Mouse (Mus musculus): ENCODE measurements around the gene Tcf7l2.

Tcf7l2 gene

DNA sequence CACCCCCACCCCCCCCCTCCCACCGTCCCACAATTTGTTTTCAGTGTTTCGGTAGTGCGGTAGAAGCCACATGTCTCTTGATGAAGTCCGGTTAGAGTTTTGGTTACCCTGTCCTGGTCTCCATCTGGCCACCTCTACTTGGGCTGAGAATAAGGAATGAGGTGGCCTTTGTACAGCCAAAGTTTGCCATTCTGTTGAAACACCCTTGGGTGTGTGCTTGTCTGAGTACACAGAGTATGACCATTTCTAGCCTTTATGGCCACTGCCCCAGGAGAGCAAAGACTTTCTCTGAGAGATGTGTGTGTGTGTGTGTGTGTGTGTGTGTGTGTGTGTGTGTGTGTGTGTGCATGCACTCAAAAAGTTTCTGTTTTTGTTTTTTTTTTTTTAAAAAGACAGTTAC is 127.0 kb downstream of the Tcf7l2 start:
- DNase-seq, result no peak

DNA sequence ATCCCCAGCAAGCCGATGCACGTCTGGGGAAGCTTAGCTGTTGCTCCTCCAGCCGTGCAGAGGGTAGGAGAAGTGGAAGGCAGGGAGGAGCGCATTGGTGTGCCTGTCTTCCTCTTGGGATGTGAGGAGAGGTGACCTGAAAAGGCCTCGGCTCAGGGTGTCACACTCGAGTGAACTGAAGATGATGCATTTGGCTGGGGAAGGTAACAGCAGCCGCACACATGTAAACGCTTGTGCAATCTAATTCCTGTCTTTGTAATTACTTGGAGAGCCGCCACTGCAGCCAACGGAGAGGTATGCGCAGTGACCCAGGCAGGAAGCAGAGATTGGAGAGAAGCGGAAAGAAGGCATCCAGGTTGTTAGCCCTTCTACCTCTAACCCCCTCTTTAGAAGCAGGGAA is 129.2 kb downstream of the Tcf7l2 start:
- peak; percentile 31 for DNase-seq

DNA sequence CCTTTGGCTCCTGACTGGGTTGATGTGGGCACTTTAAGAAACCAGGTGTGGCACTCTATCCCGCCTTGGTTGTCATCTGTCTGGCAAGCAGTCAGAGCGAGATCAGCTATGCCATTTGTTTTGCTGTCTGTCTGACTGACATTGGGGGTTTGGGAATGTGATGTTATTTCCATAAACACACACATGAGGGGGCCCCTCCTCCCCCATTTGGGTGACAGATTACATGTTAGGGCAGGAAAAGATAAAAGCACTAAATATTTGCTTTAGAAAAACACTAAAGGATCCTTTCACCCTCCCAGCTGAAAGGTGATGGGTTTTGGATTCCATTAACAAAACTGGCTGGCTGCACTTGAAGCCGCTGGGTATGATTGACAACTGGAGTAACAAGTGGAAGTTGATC is 129.9 kb downstream of the Tcf7l2 start:
- no peak for DNase-seq

DNA sequence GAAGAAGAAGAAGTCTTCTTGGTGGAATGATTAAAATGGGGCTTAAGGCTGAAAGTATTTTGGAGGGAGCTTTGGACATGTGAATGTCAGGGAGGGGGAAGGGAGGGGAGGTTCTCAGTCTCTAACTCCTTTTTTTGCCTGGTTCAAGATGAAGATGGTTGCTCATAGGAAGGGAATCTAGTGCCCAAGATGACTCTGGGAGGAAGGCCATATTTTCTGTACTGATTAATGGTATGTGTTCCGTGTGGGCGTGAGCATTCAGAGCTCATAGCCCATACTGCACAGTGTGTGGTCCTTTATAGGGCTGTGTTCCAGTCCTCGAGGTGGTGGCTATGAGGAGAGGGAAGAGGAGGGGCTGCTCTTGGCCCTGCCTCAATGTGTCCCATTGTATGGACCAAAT is 131.6 kb downstream of the Tcf7l2 start:
- DNase-seq, result no peak

DNA sequence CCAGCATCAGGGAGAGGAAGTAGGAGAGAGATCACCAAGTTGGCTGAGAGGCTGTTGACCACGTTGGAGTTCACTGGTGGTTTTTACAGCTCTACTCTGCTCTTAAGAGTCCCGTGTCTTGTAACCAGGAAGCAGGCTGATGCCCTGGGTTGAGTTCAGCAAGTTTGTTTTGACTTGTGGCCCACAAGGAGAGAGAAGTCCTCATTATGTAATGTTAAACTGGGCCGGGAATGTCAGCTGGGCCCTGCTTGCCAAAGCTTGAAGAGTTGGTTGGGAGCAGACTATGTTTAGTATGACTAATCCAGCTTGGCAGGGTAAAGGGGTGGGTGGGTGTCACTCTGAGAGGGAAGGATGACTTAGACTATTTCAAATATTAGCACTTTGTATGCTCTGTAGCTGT is 134.9 kb downstream of the Tcf7l2 start:
- DNase-seq, result peak; percentile 33

DNA sequence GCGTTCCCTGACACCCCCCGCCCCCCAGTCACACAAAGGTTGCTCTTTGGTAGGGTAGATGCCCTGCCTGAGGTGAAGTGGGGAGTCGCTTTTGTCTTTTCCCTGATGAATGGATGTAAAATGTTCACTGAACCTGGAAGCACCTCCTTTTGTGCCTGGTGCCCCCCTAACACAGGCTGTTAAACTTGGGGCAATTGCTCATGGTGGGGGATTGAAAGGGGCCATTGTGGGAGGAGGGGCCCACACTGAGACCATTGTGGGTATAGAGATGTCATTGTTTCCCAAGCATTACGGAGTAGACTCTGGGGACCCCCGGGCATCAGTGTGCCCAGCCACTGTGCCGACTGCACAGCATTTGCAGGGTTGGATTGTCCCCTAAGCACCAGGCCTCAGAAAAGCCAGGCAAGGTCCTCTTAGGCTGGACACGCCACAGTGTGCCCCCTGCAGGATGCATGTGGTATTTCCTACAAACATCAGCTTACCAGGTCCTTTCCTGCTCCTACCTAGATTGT is 135.8 kb downstream of the Tcf7l2 start:
- peak; percentile 83 for DNase-seq

DNA sequence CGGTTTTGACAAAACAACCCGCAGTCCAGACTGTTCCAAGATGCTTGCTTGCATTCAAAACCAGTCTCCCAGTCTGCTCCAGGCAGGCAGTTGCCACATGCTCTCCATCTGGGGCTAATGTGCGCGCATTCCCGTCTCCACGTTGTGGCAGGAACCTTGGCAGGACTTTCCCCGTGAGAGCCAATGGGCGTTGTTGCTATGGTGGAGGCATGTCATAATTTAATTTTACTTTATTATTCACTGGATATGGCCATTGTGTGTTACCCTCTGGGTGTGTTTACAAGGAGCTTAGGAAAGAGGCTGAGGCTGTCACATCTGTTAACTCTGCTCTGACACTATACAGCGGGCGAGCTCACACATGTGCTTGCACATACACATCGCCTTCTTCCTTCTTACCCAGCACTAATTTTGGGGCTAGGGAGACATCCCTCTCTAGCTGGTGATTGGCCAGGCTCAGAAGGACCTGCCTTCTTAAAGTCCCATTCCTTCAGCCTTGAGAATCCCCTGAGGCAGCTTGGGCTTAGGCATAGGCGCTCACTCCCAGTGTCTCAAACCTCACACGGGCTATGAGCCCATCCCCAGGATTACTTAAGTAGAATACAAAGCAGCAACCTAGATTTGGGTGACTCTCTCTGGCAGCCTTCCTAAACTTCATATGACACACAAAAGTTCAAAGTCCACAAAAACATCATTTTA is 139.2 kb downstream of the Tcf7l2 start:
- DNase-seq, result no peak

DNA sequence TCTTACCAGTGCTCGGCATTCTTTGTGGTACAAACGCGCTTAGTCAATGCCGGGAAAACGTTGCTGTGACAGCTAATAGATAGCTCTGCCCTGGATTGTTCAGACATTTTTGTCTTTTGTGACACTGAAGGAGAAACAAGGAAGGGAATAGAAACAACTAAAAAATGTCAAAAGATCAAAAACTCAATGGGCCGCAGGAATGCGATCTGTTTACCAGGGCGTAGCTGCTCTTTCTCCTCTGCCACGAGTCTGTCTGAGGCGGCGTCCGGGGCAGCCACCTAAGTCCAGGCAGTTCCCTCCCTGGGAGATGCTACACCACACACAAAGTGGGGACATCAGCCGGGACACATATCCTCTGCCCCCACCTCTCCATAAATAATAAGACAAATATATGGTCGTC is 144.9 kb downstream of the Tcf7l2 start:
- DNase-seq, result no peak

DNA sequence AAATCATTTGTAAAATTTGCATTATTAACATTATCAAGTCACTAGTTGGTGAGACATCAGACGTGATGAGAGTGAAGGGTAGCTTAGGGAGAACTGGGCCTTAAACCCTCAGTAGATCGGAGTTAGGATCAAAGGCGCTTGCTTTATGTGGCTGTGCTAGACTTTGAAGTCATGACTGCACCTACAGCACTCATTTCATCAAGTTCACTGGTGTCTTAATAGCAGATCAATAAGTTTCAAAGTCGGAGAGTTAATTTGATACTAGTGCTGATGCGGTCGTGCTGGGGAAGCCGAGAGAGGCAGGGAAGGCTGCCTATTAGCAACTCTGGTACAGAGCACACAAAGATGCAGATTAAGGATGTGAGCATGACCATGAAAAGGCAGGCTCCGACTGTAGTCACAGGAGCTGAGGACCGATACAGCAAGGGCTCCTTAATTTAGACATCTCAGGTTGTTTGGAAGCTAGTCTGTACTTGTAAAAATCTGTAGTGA is 150.1 kb downstream of the Tcf7l2 start:
- DNase-seq, result no peak

DNA sequence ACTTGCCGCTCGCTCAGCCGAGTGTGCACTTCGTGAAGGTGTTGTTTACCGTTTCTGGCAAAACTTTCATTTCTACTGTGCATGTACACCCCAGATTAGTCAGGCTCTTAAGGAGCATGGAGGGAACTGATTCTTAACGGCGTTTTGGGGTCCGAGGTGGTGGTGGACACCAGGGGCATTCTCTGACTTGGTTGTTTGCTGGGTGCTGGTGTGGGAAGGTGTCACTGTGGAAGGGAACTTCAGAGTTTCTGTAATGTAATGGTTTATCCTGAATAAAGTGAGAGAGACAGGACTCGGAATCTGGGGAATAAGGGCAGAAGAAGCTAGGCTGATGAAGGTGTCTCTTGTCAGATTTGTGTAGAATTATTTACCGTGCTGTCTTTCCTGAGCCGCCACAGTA is 151.9 kb downstream of the Tcf7l2 start:
- DNase-seq, result no peak

DNA sequence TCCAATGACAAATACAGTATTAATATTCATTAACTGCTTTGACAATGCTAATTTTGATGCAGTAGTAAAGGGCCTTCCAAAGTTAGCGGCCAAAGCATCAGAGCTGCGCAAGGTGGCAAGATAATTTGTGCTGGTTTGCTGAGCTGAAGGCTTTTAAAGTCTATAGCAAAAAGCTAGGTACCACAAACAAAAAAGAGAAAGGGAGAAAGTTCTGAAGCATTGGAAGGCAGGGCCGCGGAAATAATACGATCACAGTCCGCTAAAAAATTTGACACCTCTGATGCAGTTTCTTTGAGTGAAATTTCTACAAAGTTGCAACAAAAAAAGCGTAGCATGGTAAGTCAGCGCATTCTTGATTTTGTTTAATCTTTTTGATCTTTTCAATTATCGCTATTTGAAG is 152.8 kb downstream of the Tcf7l2 start:
- DNase-seq, result no peak

DNA sequence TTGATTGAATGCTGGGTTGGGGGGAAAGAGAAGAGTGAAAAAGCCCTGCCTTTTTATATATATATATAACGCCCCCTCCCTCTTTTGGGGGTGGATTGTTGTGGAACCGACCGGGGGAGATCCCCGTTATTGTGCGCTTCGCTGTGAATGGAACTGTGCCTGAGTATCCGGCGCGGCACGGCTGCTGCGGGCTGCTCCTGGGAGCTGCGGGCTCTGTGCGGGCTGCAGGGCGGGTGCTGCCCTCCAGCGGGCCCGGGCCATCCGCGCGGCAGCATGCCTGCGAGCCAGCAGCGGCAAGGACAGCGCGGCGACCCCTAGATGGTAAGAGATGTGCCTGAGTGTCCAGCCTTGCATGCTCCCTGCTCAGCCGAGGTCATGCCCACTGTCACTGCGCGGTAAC is 153.7 kb downstream of the Tcf7l2 start:
- peak; percentile 82 for DNase-seq

DNA sequence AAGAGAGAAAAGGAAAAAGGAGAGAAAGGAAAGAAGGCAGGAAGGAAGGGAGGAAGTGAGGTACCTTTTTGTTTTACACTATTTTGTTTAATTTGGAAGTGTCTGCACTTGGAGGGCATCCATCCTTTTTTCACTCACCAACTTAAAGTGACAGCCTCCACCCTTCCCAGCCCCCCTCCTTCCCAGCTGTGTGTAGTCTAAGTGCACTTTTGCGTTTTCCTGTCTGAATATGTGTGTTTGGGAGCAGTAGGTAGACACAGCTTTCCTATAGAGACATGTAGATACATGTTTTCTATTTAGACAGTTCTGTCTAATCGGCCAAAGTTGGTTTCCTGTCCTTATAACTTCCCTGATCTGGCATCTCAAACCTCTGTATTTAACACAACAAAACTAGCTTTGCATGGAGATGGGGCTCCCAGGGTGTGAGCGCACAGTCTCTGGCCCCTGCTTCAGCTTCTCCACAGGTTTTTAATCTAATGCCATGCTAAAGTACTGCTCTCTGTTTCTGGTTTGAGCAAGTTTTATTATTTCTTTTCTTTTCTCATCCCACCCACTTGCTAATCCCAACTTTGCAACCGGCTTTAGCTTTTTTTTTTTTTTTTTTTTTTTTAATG is 154.3 kb downstream of the Tcf7l2 start:
- no peak for DNase-seq

DNA sequence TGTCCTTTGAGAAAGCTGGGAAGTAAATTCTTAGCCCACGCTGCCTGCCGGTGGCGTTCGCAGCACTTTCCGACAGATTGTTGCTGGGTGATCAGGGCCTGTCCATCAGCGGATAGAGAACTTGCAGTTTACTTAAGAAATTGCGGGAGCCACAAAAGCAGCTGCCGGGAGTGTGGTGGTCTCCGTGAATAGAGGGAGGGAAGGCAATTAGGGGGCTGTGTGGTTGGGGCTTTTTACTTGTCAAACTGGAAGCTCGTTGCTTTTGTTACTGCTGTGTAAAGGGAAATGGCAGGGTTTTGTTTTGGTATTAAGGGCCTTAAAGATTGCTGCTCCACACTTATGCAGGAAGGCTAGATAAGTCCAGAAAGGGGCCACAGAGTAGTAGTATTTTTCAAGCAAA is 155.0 kb downstream of the Tcf7l2 start:
- DNase-seq, result no peak

DNA sequence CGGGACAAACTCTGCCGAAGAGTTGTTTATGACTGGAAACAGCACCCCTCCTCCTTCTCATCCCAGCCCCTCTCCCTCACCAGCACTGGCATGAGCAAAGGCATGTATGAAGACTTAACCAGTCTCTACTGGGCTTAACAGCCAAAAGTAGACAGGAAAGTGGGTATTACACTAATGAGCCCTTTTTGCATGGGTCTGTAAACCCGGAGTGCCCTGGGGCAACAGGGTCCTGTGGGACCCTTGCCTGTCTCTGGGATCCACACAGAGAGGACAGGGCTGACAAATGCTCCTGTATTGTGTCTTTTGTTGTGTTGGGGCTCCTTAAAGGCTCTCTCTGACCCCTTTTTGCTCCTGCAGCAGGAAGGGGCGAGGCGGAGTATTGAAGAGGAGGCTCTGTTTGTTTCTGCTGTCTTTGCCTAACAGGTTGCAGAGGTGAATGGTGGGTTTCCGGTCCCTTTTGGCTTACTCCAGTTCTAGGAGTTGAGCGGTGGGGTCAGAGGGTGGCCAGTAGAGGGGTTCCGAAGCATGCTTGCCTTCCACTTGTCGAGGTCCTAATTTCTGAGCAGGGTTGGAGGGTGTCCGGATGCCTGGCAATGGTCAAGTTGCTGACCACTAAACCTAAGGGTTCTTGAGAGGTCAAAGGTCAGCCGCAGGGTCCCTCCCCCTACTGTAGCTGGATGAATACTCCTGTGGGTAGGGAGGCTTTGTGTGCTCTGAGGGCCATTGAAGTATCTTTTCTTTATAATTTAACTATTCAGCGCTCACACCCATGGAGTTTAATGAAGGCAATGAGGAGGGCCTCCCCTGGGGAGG is 161.2 kb downstream of the Tcf7l2 start:
- no peak for DNase-seq

DNA sequence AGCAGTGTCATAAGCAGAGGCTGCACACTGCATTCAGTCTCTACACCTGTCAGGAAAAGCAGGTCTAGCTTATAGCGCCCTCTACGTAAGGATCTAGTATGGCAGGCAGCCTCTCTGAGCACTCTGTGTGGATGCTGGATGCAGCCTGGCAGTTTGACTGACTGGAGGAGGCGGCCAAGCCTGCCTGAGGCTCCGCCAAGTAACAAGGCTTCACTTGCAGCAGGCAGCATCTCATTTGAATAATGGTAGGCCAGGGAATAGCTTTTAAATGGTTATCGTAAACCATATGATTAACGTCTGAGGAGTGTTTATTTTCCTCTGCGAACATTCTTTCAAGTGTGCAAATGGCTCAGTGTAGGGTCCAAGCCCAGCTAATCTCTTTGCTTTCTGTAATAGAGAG is 167.4 kb downstream of the Tcf7l2 start:
- peak; percentile 65 for DNase-seq

DNA sequence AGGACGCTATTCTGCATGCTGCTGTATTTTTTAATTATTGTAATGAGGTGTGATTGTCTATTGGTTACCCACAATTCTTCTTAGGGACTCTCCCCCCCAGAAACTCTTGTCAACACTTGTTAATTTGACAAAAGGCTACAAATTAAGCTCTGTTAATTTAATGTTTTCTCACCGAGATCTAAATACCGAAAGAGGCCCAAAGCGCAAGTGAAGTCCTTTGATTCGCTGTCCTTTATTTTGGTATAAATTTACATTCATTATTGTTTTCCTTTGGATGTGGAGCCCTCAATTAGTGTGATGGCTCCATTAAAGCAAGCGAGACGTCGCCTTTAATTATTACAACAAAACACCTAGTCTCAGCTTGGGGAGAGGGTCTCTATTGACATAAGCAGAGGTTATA is 170.3 kb downstream of the Tcf7l2 start:
- no peak for DNase-seq

DNA sequence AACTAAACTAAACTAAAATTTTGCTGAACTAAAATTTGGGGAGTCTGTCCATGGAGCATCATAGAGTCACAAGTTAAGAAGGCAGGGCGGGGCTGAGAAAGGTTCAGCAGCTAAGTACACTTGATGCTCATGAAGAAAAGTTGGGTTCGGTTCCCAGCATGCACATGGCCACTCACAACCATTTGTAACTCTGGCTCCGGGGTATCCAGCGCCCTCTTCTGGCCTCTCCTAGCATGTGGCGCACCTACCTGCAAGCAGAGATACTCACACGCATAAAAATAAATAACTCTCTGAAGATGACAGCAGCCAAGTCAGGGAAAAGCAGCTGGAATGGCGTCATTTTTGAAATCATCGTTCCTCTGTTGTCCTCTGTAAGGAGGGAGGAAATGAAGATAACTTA is 171.2 kb downstream of the Tcf7l2 start:
- no peak for DNase-seq

DNA sequence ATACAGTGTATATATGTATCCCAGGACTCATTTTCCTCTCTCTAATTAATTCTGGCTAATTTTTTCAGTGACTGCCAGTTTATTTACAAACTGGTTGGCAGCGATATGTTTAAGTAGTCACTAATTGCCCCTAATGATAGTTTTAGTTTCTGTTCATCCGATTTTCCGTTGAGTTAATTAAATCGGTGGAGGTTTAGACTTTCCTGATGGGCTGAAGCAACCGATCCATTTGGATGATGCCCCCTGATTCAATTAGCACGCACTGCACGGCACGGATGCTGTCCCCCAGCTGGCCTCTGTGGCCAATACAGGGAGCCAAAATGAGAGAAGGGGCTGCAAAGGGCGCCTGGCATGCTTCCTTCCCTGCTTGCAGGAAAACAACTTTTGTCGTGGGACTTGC is 172.0 kb downstream of the Tcf7l2 start:
- no peak for DNase-seq

DNA sequence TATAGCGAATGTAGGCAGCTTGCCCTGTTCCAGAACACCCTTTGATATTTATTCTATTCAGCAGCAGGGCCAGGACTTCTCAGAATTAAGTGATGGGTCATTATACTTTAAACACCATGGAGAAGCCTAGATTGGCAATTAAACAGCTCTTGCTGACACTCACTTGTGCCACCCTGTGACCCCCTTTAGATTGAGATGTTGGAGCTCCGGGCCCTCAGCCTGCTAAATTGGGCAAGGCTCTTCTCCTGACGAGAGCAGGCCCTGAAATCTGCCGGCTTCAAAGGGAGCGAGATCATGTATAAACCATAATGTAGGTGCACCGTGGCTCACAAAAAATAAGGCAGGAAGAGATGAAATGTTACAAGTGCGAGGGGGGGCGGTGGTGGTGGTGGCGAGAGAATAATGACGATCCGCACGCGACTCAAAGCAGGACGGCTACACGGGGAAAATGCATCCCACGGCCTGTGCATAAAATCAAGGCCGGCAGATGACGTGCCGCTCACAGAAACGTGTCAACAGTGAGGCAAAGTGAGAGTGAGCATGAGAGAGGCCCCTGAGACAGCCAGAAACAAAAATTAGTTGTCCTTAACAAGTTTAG is 173.1 kb downstream of the Tcf7l2 start:
- DNase-seq, result no peak

DNA sequence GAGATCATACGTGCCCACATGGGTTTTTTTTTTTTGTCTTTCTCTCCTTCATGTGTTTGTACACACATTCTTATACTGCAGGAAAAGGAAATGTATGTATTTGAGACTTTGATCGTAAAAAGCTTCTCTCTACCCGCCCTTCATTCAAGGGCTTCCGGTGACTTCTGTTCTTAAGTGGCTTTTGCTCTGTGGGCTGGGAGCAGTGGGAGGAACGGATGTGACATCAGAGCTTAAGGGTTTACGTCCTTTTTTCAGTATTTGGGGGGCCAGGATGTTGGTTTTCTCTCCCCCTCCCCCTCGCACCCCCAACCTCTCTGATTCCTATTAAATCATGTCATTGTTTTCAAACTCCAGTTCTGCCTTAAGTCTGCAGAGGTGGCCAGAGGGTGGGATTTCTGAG is 173.9 kb downstream of the Tcf7l2 start:
- no peak for DNase-seq

DNA sequence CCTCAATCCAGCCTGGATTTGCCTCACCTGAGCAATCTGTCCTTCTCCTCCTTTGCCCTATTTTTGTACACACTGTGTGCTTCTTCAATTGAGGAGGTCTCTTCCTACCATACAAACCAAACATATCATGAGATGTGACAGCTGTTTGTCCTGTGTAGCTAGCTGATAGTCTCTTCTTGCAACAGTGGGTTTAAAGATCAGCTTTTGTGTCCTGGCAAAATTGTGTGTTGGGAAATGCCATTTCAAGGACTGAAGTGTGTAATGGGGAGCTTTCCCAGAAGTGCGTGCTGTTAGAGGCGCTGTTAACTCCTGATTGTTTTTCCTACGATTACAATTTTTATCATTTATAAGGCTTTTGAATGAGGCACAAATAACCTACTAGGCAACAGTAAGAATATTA is 174.6 kb downstream of the Tcf7l2 start:
- DNase-seq, result no peak

DNA sequence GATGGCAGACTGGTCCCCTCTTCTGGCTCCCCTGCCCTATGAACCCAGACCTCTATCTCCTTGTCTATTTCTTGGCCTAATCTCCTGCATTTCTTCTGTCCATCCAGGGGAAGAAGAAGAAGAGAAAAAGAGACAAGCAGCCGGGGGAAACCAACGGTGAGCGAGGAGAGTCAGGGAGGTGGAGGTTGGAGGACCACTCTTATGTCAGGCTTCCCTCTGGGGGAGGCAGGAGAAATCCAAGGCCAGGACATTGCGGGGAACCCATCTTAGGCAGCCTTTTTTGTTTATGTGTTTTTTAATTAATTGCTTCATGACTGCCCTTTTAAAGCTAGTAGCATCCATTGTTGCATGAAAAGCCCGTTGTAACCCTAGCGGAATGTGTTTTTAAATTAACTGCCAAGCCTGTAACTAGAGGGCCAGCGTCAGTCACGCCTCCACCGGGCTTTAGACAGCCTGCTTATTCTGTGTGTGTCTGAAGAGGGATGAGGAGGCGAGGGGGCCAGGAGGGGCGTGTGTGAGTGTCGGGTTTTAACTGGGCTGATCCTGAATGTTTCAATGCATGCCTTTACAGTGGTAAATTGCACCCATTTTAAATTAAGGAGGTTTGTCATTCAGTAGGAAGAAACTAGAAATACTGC is 182.3 kb downstream of the Tcf7l2 start:
- DNase-seq, result peak; percentile 40

Data from kidney, postnatal 10 days (tissue).